Mouse (Mus musculus): ENCODE data around the gene Bnip2. TPM values are rescaled to one million over a fixed set of nuclear protein-coding genes. Genes with fewer than 3 reads are reported as not detected.
A peak's percentile ranks its signal among the peaks of the same experiment; 100 is the strongest.

Bnip2 gene
- total and polyA plus RNA-seq, 2 experiments from 2014 or later, result 87.2 to 104 TPM

GRCm38 (mm10) chr9:69988706-69989302, 462 bp upstream of the Bnip2 start:
- WGBS, result 19% methylated on average over 16 of the region's 16 CpGs

GRCm38 (mm10) chr9:69990346-69990745, 1.1 kb downstream of the Bnip2 start:
- Histone ChIP-seq H3K27me3 (ENCODE audit: control insufficient read depth, insufficient read depth, low read length) (no peaks in the 10 kb centered on the region), H3K4me1 (ENCODE audit: control insufficient read depth, insufficient read depth) (peaks cover 34% of the 10 kb centered on the region), H3K9ac (replicated peaks; ENCODE audit: low read depth, low read length) (peak overlapping the region; percentile 99), H3K27ac (ENCODE audit: low read depth) (peak overlapping the region; percentile 99), H3K4me2 (ENCODE audit: low read depth, low read length) (peak overlapping the region; percentile 65), H3K9me3 (replicated peaks; ENCODE audit: control insufficient read depth, low read length) (no peaks in the 10 kb centered on the region), H3K36me3 (replicated peaks; ENCODE audit: control insufficient read depth, insufficient read depth, low read length) (peaks cover 4% of the 10 kb centered on the region; the same call in 1 of the 2 replicates), H3K4me3 (ENCODE audit: low read depth, low read length) (peak overlapping the region; percentile 98)
- TF ChIP-seq EP300 (IDR thresholded peaks at IDR 0.05; ENCODE audit: low read depth) (no peak), CTCF (IDR thresholded peaks at IDR 0.05; ENCODE audit: low read depth) (no peak)
- DNase-seq (ENCODE audit: low spot score), result no peak
- WGBS, result 12% methylated on average over 5 of the region's 5 CpGs
- no peak for ATAC-seq (ENCODE audit: insufficient read depth, low read depth)

More at GRCm38 (mm10) chr9:69988706-69989302, 462 bp upstream of the Bnip2 start:
- H3K36me3 ChIP-seq (replicated peaks; ENCODE audit: control insufficient read depth, insufficient read depth, low read length), result no peaks in the 10 kb centered on the region
- H3K4me1 ChIP-seq (ENCODE audit: control insufficient read depth, insufficient read depth), result peaks cover 22% of the 10 kb centered on the region
- no peak for DNase-seq (ENCODE audit: low spot score)
- peak overlapping the region; percentile 99 for H3K9ac ChIP-seq (replicated peaks; ENCODE audit: low read depth, low read length)
- no peaks in the 10 kb centered on the region for H3K9me3 ChIP-seq (replicated peaks; ENCODE audit: control insufficient read depth, low read length)
- no peaks in the 10 kb centered on the region for H3K27me3 ChIP-seq (ENCODE audit: control insufficient read depth, insufficient read depth, low read length)
- peak overlapping the region; percentile 99 for H3K27ac ChIP-seq (ENCODE audit: low read depth)
- ATAC-seq (ENCODE audit: insufficient read depth, low read depth), result peak; percentile 2; the same call in 1 of the 2 replicates
- peak overlapping the region; percentile 98 for H3K4me3 ChIP-seq (ENCODE audit: low read depth, low read length)
- peak overlapping the region; percentile 54 for H3K4me2 ChIP-seq (ENCODE audit: low read depth, low read length)
- no peak for TF ChIP-seq EP300 (IDR thresholded peaks at IDR 0.05; ENCODE audit: low read depth)
- TF ChIP-seq CTCF (IDR thresholded peaks at IDR 0.05; ENCODE audit: low read depth), result no peak

GRCm38 (mm10) chr9:69992841-69993277, 3.6 kb downstream of the Bnip2 start:
- Histone ChIP-seq H3K27me3 (ENCODE audit: control insufficient read depth, insufficient read depth, low read length) (no peaks in the 10 kb centered on the region), H3K4me1 (ENCODE audit: control insufficient read depth, insufficient read depth) (peaks cover 34% of the 10 kb centered on the region)

GRCm38 (mm10) chr9:69993479-69993878, 4.2 kb downstream of the Bnip2 start:
- peaks cover 34% of the 10 kb centered on the region for H3K4me1 ChIP-seq (ENCODE audit: control insufficient read depth, insufficient read depth)

More at GRCm38 (mm10) chr9:69992841-69993277, 3.6 kb downstream of the Bnip2 start:
- H3K9ac ChIP-seq (replicated peaks; ENCODE audit: low read depth, low read length), result no peak overlapping the region
- H3K27ac ChIP-seq (ENCODE audit: low read depth), result peak overlapping the region; percentile 76
- H3K4me3 ChIP-seq (ENCODE audit: low read depth, low read length), result no peak overlapping the region
- H3K9me3 ChIP-seq (replicated peaks; ENCODE audit: control insufficient read depth, low read length), result no peaks in the 10 kb centered on the region
- no peak for TF ChIP-seq CTCF (IDR thresholded peaks at IDR 0.05; ENCODE audit: low read depth)
- TF ChIP-seq EP300 (IDR thresholded peaks at IDR 0.05; ENCODE audit: low read depth), result no peak
- ATAC-seq (ENCODE audit: insufficient read depth, low read depth), result no peak
- 0 out of 2 replicates have a peak overlapping the region, but pooled peaks have one; percentile 11 for H3K4me2 ChIP-seq (ENCODE audit: low read depth, low read length)
- peaks cover 25% of the 10 kb centered on the region for H3K36me3 ChIP-seq (replicated peaks; ENCODE audit: control insufficient read depth, insufficient read depth, low read length)
- peak; percentile 46 for DNase-seq (ENCODE audit: low spot score)
- 47% methylated on average over 5 of the region's 5 CpGs for WGBS

GRCm38 (mm10) chr9:69994547-69994946, 5.3 kb downstream of the Bnip2 start:
- Histone ChIP-seq H3K9me3 (replicated peaks; ENCODE audit: control insufficient read depth, low read length) (no peaks in the 10 kb centered on the region), H3K27ac (ENCODE audit: low read depth) (no peak overlapping the region), H3K4me2 (ENCODE audit: low read depth, low read length) (no peak overlapping the region), H3K36me3 (replicated peaks; ENCODE audit: control insufficient read depth, insufficient read depth, low read length) (peaks cover 41% of the 10 kb centered on the region), H3K4me1 (ENCODE audit: control insufficient read depth, insufficient read depth) (peaks cover 34% of the 10 kb centered on the region), H3K9ac (replicated peaks; ENCODE audit: low read depth, low read length) (no peak overlapping the region), H3K27me3 (ENCODE audit: control insufficient read depth, insufficient read depth, low read length) (no peaks in the 10 kb centered on the region), H3K4me3 (ENCODE audit: low read depth, low read length) (no peak overlapping the region)
- ATAC-seq (ENCODE audit: insufficient read depth, low read depth), result no peak
- WGBS, result 77% methylated on average over 5 of the region's 5 CpGs
- DNase-seq (ENCODE audit: low spot score), result no peak
- TF ChIP-seq EP300 (IDR thresholded peaks at IDR 0.05; ENCODE audit: low read depth) (no peak), CTCF (IDR thresholded peaks at IDR 0.05; ENCODE audit: low read depth) (no peak)

More at GRCm38 (mm10) chr9:69993479-69993878, 4.2 kb downstream of the Bnip2 start:
- no peak overlapping the region for H3K9ac ChIP-seq (replicated peaks; ENCODE audit: low read depth, low read length)
- DNase-seq (ENCODE audit: low spot score) (no peak), ATAC-seq (ENCODE audit: insufficient read depth, low read depth) (no peak)
- 47% methylated on average over 1 of the region's 1 CpGs for WGBS
- H3K9me3 ChIP-seq (replicated peaks; ENCODE audit: control insufficient read depth, low read length), result no peaks in the 10 kb centered on the region
- H3K4me2 ChIP-seq (ENCODE audit: low read depth, low read length), result no peak overlapping the region
- TF ChIP-seq EP300 (IDR thresholded peaks at IDR 0.05; ENCODE audit: low read depth), result no peak
- TF ChIP-seq CTCF (IDR thresholded peaks at IDR 0.05; ENCODE audit: low read depth), result no peak
- peak overlapping the region; percentile 76 for H3K27ac ChIP-seq (ENCODE audit: low read depth)
- no peaks in the 10 kb centered on the region for H3K27me3 ChIP-seq (ENCODE audit: control insufficient read depth, insufficient read depth, low read length)
- peaks cover 30% of the 10 kb centered on the region for H3K36me3 ChIP-seq (replicated peaks; ENCODE audit: control insufficient read depth, insufficient read depth, low read length)
- H3K4me3 ChIP-seq (ENCODE audit: low read depth, low read length), result no peak overlapping the region
